Mouse (Mus musculus): ENCODE measurements around the gene Lrrc74a.

GRCm38 (mm10) chr12:86770261-86770670, 36.1 kb downstream of the Lrrc74a start:
- no peak for TF ChIP-seq CTCF (IDR thresholded peaks at IDR 0.05; ENCODE audit: low read depth, low read length)
- TF ChIP-seq POLR2A (IDR thresholded peaks at IDR 0.05; ENCODE audit: extremely low read depth, insufficient read depth, low read length), result no peak
